Mouse (Mus musculus) gastrocnemius, postnatal 14 days (tissue): ENCODE data around the gene Meis2. TPM values are rescaled to one million over a fixed set of nuclear protein-coding genes. Genes with fewer than 3 reads are reported as not detected.
A peak's percentile ranks its signal among the peaks of the same experiment; 100 is the strongest.

Experiments used
- DNase-seq: peaks from one replicate; pipeline ENCODE4 v3.0.0; 2021; ENCODE audit warnings: mixed read lengths
- intact Hi-C: fragments of 180-260 bp; cut with DNase I; formaldehyde crosslinking; loops from one replicate; pipeline ENCODE4 v1.15.1; 2025; ENCODE audit warnings: low total_unique reads
- total RNA-seq, 2 experiments: library from RNA; stranded (reverse); gene quantifications; 2 replicates each; pipeline ENCODE4 v1.2.3; 2021

Meis2 gene
- total RNA-seq, 2 experiments from 2014 or later: 2.6 to 3.2 TPM

GRCm38 (mm10) chr2:115853221-115853620 is 212.4 kb downstream of the Meis2 start:
- intact Hi-C loops: loop anchor here (10.0 kb wide), 2 partner anchors 212 to 252 kb away; partner anchors contain the start of gene Meis2
- DNase-seq: no peak

GRCm38 (mm10) chr2:115852615-115853014 is 213.0 kb downstream of the Meis2 start:
- intact Hi-C loops: loop anchor here (10.0 kb wide), 2 partner anchors 212 to 252 kb away; partner anchors contain the start of gene Meis2
- peak; percentile 36 for DNase-seq

- intact Hi-C loops: loop anchor here (10.0 kb wide), 2 partner anchors 213 to 253 kb away; partner anchors contain the start of gene Meis2
- DNase-seq: no peak
Observed at GRCm38 (mm10) chr2:115852109-115852508, 213.5 kb downstream of the Meis2 start.

GRCm38 (mm10) chr2:115850961-115851360 is 214.7 kb downstream of the Meis2 start:
- intact Hi-C loops: loop anchor here (10.0 kb wide), 2 partner anchors 214 to 254 kb away; partner anchors contain the start of gene Meis2
- no peak for DNase-seq

GRCm38 (mm10) chr2:115842821-115843220 is 222.8 kb downstream of the Meis2 start:
- no peak for DNase-seq
- intact Hi-C loops: no loop called here

GRCm38 (mm10) chr2:115836034-115836433 is 229.6 kb downstream of the Meis2 start:
- no peak for DNase-seq
- intact Hi-C loops: no loop called here

- intact Hi-C loops: no loop called here
- DNase-seq: no peak
Observed at GRCm38 (mm10) chr2:115822361-115822760, 243.3 kb downstream of the Meis2 start.

GRCm38 (mm10) chr2:115817959-115818358 is 247.7 kb downstream of the Meis2 start:
- intact Hi-C loops: no loop called here
- DNase-seq: no peak

- intact Hi-C loops: no loop called here
Observed at GRCm38 (mm10) chr2:115813721-115814120, 251.9 kb downstream of the Meis2 start.

GRCm38 (mm10) chr2:115813316-115813715 is 252.3 kb downstream of the Meis2 start:
- DNase-seq: no peak
- intact Hi-C loops: no loop called here

More at GRCm38 (mm10) chr2:115813721-115814120, 251.9 kb downstream of the Meis2 start:
- no peak for DNase-seq
